7 mouse cellular contexts compared by ENCODE assay signal in the genomic region with DNA sequence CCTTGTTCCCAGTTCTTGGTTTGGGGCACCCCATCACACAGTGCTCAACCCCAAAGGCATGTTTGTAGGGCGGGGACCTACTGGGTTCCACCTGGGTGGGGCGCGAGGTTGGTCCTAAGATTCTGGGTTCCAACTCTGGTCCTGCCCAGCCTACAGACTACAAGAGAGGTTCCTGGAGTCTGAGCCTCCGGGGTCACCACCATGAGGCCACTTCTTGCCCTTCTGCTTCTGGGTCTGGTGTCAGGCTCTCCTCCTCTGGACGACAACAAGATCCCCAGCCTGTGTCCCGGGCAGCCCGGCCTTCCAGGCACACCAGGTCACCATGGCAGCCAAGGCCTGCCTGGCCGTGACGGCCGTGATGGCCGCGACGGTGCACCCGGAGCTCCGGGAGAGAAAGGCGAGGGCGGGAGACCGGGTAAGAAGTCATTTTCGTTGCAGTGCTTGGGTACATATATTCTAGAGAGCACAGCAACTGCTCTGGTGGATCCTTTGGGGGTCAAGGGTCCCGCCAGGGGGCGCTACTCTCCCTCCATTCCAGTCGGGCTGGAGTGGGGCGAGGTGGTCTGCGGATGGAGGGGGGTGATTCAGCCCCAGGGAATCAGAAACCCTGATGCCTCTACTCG. TPM values are rescaled to one million over a fixed set of nuclear protein-coding genes. Genes with fewer than 3 reads are reported as not detected.
DNase-seq lines count a peak whose midpoint lies in the region; ATAC-seq and TF ChIP-seq lines count a peak whose summit lies in the region.

No protein-coding gene starts in this region.

- no peak for TF ChIP-seq POLR2A in small intestine, adult 2 months (IDR thresholded peaks at IDR 0.05; ENCODE audit: low read depth, low read length)

- H3K27me3 ChIP-seq in heart, embryonic 16.5 days (ENCODE audit: control insufficient read depth, insufficient read depth, low read length) = no peaks in the 10 kb centered on the region
- no peaks in the 10 kb centered on the region for H3K27me3 ChIP-seq in small intestine, adult 2 months (ENCODE audit: control insufficient read depth, insufficient read depth, low read length)

- peak; percentile 41; the same call in 1 of the 2 replicates for TF ChIP-seq CTCF in small intestine, adult 2 months (IDR thresholded peaks at IDR 0.05; ENCODE audit: extremely low read depth, insufficient read length, insufficient replicate concordance, low read depth, low read length)

- peak overlapping the region; percentile 82 for H3K27ac ChIP-seq in heart, embryonic 16.5 days (ENCODE audit: low read length)
- H3K27ac ChIP-seq in small intestine, adult 2 months (ENCODE audit: insufficient read depth, low read depth, low read length) = peak overlapping the region; percentile 71

- peak; percentile 66 for DNase-seq in right cerebral cortex, postnatal 14 days
- DNase-seq in right cerebral cortex, postnatal 36 days (ENCODE audit: low spot score in 2 of 2) = no peak
- DNase-seq in cerebellum, postnatal 14 days = peak; percentile 69 to 85
- peak; percentile 34 for DNase-seq in liver

- peak overlapping the region; percentile 23 for H3K4me3 ChIP-seq in heart, embryonic 16.5 days (ENCODE audit: low read length)
- H3K4me3 ChIP-seq in small intestine, adult 2 months (ENCODE audit: low read depth, low read length) = peak overlapping the region; percentile 45

- ATAC-seq in heart, embryonic 16.5 days (replicated peaks; ENCODE audit: extremely low read depth, insufficient read depth, low FRiP score) = 0 out of 2 replicates have a peak, but pooled peaks have one; percentile 1
- no peak for ATAC-seq in megakaryocyte, adult 5-6 weeks (ENCODE audit: poor library complexity, severe bottlenecking)

- 43% methylated on average over 25 of the region's 25 CpGs for WGBS in heart, embryonic 16.5 days
- WGBS in small intestine, adult 2 months = 66% methylated on average over 25 of the region's 25 CpGs

- peak overlapping the region; percentile 38 for H3K9ac ChIP-seq in heart, embryonic 16.5 days (ENCODE audit: low read length)

- peaks cover 3% of the 10 kb centered on the region; the same call in 1 of the 2 replicates for H3K36me3 ChIP-seq in heart, embryonic 16.5 days (ENCODE audit: control insufficient read depth, insufficient read depth)
- peaks cover 3% of the 10 kb centered on the region; the same call in 1 of the 2 replicates for H3K36me3 ChIP-seq in small intestine, adult 2 months (ENCODE audit: control insufficient read depth, insufficient read depth, low read length)

- H3K4me2 ChIP-seq in heart, embryonic 16.5 days (ENCODE audit: low read depth, low read length) = peak overlapping the region; percentile 44

- no peaks in the 10 kb centered on the region for H3K9me3 ChIP-seq in heart, embryonic 16.5 days (replicated peaks; ENCODE audit: control insufficient read depth, low read length)

- peaks cover 36% of the 10 kb centered on the region for H3K4me1 ChIP-seq in heart, embryonic 16.5 days (ENCODE audit: control insufficient read depth, insufficient read depth, low read length)
- H3K4me1 ChIP-seq in small intestine, adult 2 months (ENCODE audit: control insufficient read depth, insufficient read depth, insufficient read length, low read length) = peaks cover 5% of the 10 kb centered on the region

RNA-seq across cellular contexts. Expression of gene C1qtnf5, which starts 0.6 kb away (rescaled TPM):
- 3.5 and 4.2 TPM in 2 replicates for polyA plus RNA-seq in heart, embryonic 16.5 days (2015; fragmentation: Nextera tagmentation; extraction: Ambion mirVana)
- 6.4 and 7.0 TPM in 2 replicates for polyA plus RNA-seq in small intestine, adult 2 months (2012; rRNA removed)
- total RNA-seq in megakaryocyte, adult 5-6 weeks (2015) = 0.27 TPM in 1 of 2 replicates, not detected in the other
- total RNA-seq in megakaryocyte, adult 5-6 weeks (2017) = 0.40 TPM in 1 of 2 replicates, not detected in the other

RNA-seq across cellular contexts. Expression of gene Gm49380, which starts 5.6 kb away (rescaled TPM):
- 0.07 and 0.20 TPM in 2 replicates for polyA plus RNA-seq in heart, embryonic 16.5 days (2015; fragmentation: Nextera tagmentation; extraction: Ambion mirVana)
- not detected in 2 replicates for polyA plus RNA-seq in small intestine, adult 2 months (2012; rRNA removed)
- not detected in 2 replicates for total RNA-seq in megakaryocyte, adult 5-6 weeks (2015)
- total RNA-seq in megakaryocyte, adult 5-6 weeks (2017) = not detected in 2 replicates

RNA-seq across cellular contexts. Expression of gene Rnf26, which starts 5.6 kb away (rescaled TPM):
- 31.7 and 36.6 TPM in 2 replicates for polyA plus RNA-seq in heart, embryonic 16.5 days (2015; fragmentation: Nextera tagmentation; extraction: Ambion mirVana)
- polyA plus RNA-seq in small intestine, adult 2 months (2012; rRNA removed) = 16.9 and 26.4 TPM in 2 replicates
- total RNA-seq in megakaryocyte, adult 5-6 weeks (2015) = 35.9 and 36.7 TPM in 2 replicates
- 16.3 and 20.9 TPM in 2 replicates for total RNA-seq in megakaryocyte, adult 5-6 weeks (2017)

RNA-seq across cellular contexts. Expression of gene Mfrp, which starts 6.1 kb away (rescaled TPM):
- 0.12 TPM in 1 of 2 replicates, not detected in the other for polyA plus RNA-seq in heart, embryonic 16.5 days (2015; fragmentation: Nextera tagmentation; extraction: Ambion mirVana)
- polyA plus RNA-seq in small intestine, adult 2 months (2012; rRNA removed) = 0.04 TPM in 2 replicates
- total RNA-seq in megakaryocyte, adult 5-6 weeks (2015) = not detected in 2 replicates
- total RNA-seq in megakaryocyte, adult 5-6 weeks (2017) = 0.24 TPM in 1 of 2 replicates, not detected in the other

RNA-seq across cellular contexts. Expression of gene Mcam, which starts 26.6 kb away (rescaled TPM):
- polyA plus RNA-seq in heart, embryonic 16.5 days (2015; fragmentation: Nextera tagmentation; extraction: Ambion mirVana) = 104 and 111 TPM in 2 replicates
- 14.2 and 14.3 TPM in 2 replicates for polyA plus RNA-seq in small intestine, adult 2 months (2012; rRNA removed)
- total RNA-seq in megakaryocyte, adult 5-6 weeks (2015) = 1.6 TPM in 2 replicates
- 3.2 and 5.8 TPM in 2 replicates for total RNA-seq in megakaryocyte, adult 5-6 weeks (2017)

Comparison
In these comparisons a context has a peak if more than half of its experiments do, and no peak if none do; other contexts are left out.
1. DNase-seq: peak in right cerebral cortex, postnatal 14 days (single experiment), cerebellum, postnatal 14 days (2 of 2) and liver (single experiment); none in right cerebral cortex, postnatal 36 days (0 of 2).